ENCODE assay signal across 10 mouse cellular contexts in the genomic region with DNA sequence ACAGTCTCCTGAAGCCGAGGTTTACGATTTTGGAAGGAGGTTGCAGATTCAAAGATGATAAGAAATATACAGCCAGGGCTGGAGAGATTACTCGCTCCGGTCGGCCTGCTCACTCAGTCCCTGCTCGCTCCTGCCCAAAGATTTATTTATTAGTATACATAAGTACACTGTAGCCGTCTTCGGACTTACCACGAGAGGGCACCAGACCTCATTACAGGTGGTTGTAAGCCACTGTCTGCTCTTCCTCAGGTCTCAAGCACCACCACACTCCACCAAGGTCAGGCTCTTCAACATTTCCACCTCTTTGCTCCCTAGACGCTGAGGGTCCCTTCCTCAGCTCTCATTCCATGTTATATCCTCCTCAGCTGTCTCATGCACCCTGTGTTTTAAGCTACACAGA. TPM values are rescaled to one million over a fixed set of nuclear protein-coding genes. Genes with fewer than 3 reads are reported as not detected.
DNase-seq lines count a peak whose midpoint lies in the region; ATAC-seq and TF ChIP-seq lines count a peak whose summit lies in the region.
"Not testable (repeated sequence)": the region's sequence is repeated elsewhere in the genome, so short reads cannot be mapped to it uniquely, and the experiment has no call there.
"Had no signal": no experiment of that assay in that cellular context is flagged by ENCODE, and none has a peak within 500 bp of the region (broad histone marks: within the 10 kb centered on the region; RNA-seq: fewer than 3 reads in every experiment).

No protein-coding gene starts in this region.

- not testable (repeated sequence) for TF ChIP-seq POLR2A in liver, adult 2 months (IDR thresholded peaks at IDR 0.05; ENCODE audit: extremely low read depth, insufficient read depth, low read length)

- not testable (repeated sequence) for H3K79me2 ChIP-seq in liver, adult 2 months (ENCODE audit: control insufficient read depth, insufficient read depth, low read length)

- not testable (repeated sequence) for H3K4me1 ChIP-seq in liver, adult 2 months (ENCODE audit: control insufficient read depth, insufficient read depth, low read length)

- H3K9ac ChIP-seq in liver, adult 2 months (ENCODE audit: low read depth, low read length), result not testable (repeated sequence)

- not testable (repeated sequence) for H3K27me3 ChIP-seq in liver, adult 2 months (ENCODE audit: control insufficient read depth, insufficient read depth, low read length)

- TF ChIP-seq CTCF in liver, adult 2 months (IDR thresholded peaks at IDR 0.05; ENCODE audit: low read depth, low read length), result peak; percentile 16; the same call in 1 of the 2 replicates

- H3K4me3 ChIP-seq in liver, adult 2 months (ENCODE audit: insufficient read depth, low read depth, low read length), result not testable (repeated sequence)

- peak; percentile 77 for ATAC-seq in granulocyte monocyte progenitor cell, adult 5-6 weeks (replicated peaks; ENCODE audit: poor library complexity, severe bottlenecking)
- peak; percentile 79 for ATAC-seq in megakaryocyte-erythroid progenitor cell, adult 5-6 weeks (replicated peaks; ENCODE audit: low FRiP score, low TSS enrichment, poor library complexity, severe bottlenecking)

- not testable (repeated sequence) for H3K27ac ChIP-seq in liver, adult 2 months (replicated peaks; ENCODE audit: insufficient read depth, low read depth, low read length)

- peak; percentile 79 for DNase-seq in ZHBTc4 (ENCODE audit: low read depth, low spot score)
- DNase-seq in cerebellum, postnatal 25 days, result peak; percentile 59 to 84
- peak; percentile 61 to 84 for DNase-seq in kidney, adult 8-10 months
- DNase-seq in liver, adult 2 months (ENCODE audit: extremely low read depth, low read depth, low spot score), result peak; percentile 60
- DNase-seq in spleen, postnatal 10 days (ENCODE audit: low spot score in 2 of 2), result peak; percentile 34 to 82

- WGBS in liver, adult 2 months, result 53% methylated on average over 10 of the region's 10 CpGs

- not testable (repeated sequence) for H3K36me3 ChIP-seq in liver, adult 2 months (ENCODE audit: control insufficient read depth, insufficient read depth, low read length)

RNA-seq across cellular contexts. Expression of a gene that starts 3.1 kb away (rescaled TPM):
- not detected in 2 replicates for total RNA-seq in granulocyte monocyte progenitor cell, adult 5-6 weeks (2014; fragmentation: Nextera tagmentation)
- total RNA-seq in granulocyte monocyte progenitor cell, adult 5-6 weeks (2017), result not detected in 2 replicates
- total RNA-seq in liver, adult 2 months (2014; rRNA removed), result not detected in 2 replicates
- polyA plus RNA-seq in liver, adult 2 months (2012; rRNA removed), result not detected in 2 replicates
- total RNA-seq in megakaryocyte-erythroid progenitor cell, adult 5-6 weeks (2014; fragmentation: Nextera tagmentation), result 0.26 TPM in 1 of 2 replicates, not detected in the other
- 1.7 TPM in 1 of 2 replicates, not detected in the other for total RNA-seq in megakaryocyte-erythroid progenitor cell, adult 5-6 weeks (2017)
- polyA plus RNA-seq: forebrain, embryonic 16.5 days had no signal

RNA-seq across cellular contexts. Expression of a gene that starts 15.1 kb away (rescaled TPM):
- total RNA-seq in granulocyte monocyte progenitor cell, adult 5-6 weeks (2014; fragmentation: Nextera tagmentation), result not detected in 2 replicates
- not detected in 2 replicates for total RNA-seq in granulocyte monocyte progenitor cell, adult 5-6 weeks (2017)
- total RNA-seq in liver, adult 2 months (2014; rRNA removed), result not detected in 2 replicates
- polyA plus RNA-seq in liver, adult 2 months (2012; rRNA removed), result 0.15 TPM in 1 of 2 replicates, not detected in the other
- not detected in 2 replicates for total RNA-seq in megakaryocyte-erythroid progenitor cell, adult 5-6 weeks (2014; fragmentation: Nextera tagmentation)
- not detected in 2 replicates for total RNA-seq in megakaryocyte-erythroid progenitor cell, adult 5-6 weeks (2017)
- polyA plus RNA-seq: forebrain, embryonic 16.5 days had no signal

RNA-seq across cellular contexts. Expression of a gene that starts 15.2 kb away (rescaled TPM):
- total RNA-seq in granulocyte monocyte progenitor cell, adult 5-6 weeks (2014; fragmentation: Nextera tagmentation), result not detected in 2 replicates
- not detected in 2 replicates for total RNA-seq in granulocyte monocyte progenitor cell, adult 5-6 weeks (2017)
- total RNA-seq in liver, adult 2 months (2014; rRNA removed), result 0.13 TPM in 1 of 2 replicates, not detected in the other
- 0.05 and 0.18 TPM in 2 replicates for polyA plus RNA-seq in liver, adult 2 months (2012; rRNA removed)
- total RNA-seq in megakaryocyte-erythroid progenitor cell, adult 5-6 weeks (2014; fragmentation: Nextera tagmentation), result not detected in 2 replicates
- total RNA-seq in megakaryocyte-erythroid progenitor cell, adult 5-6 weeks (2017), result not detected in 2 replicates
- polyA plus RNA-seq: forebrain, embryonic 16.5 days; hindbrain, embryonic 13.5 days had no signal

RNA-seq across cellular contexts. Expression of a gene that starts 26.5 kb away (rescaled TPM):
- not detected in 2 replicates for total RNA-seq in granulocyte monocyte progenitor cell, adult 5-6 weeks (2014; fragmentation: Nextera tagmentation)
- not detected in 2 replicates for total RNA-seq in granulocyte monocyte progenitor cell, adult 5-6 weeks (2017)
- total RNA-seq in liver, adult 2 months (2014; rRNA removed), result not detected in 2 replicates
- polyA plus RNA-seq in liver, adult 2 months (2012; rRNA removed), result not detected in 2 replicates
- total RNA-seq in megakaryocyte-erythroid progenitor cell, adult 5-6 weeks (2014; fragmentation: Nextera tagmentation), result not detected in 2 replicates
- not detected in 2 replicates for total RNA-seq in megakaryocyte-erythroid progenitor cell, adult 5-6 weeks (2017)
- polyA plus RNA-seq: forebrain, embryonic 16.5 days; hindbrain, embryonic 13.5 days; limb, embryonic 13.5 days had no signal

RNA-seq across cellular contexts. Expression of a gene that starts 33.9 kb away (rescaled TPM):
- total RNA-seq in granulocyte monocyte progenitor cell, adult 5-6 weeks (2014; fragmentation: Nextera tagmentation), result 24.4 and 27.4 TPM in 2 replicates
- total RNA-seq in granulocyte monocyte progenitor cell, adult 5-6 weeks (2017), result 50.9 and 53.6 TPM in 2 replicates
- total RNA-seq in liver, adult 2 months (2014; rRNA removed), result 327 and 366 TPM in 2 replicates
- 201 TPM in 2 replicates for polyA plus RNA-seq in liver, adult 2 months (2012; rRNA removed)
- 38.9 and 45.1 TPM in 2 replicates for total RNA-seq in megakaryocyte-erythroid progenitor cell, adult 5-6 weeks (2014; fragmentation: Nextera tagmentation)
- 65.6 and 68.2 TPM in 2 replicates for total RNA-seq in megakaryocyte-erythroid progenitor cell, adult 5-6 weeks (2017)
